Mouse (Mus musculus): ENCODE measurements around the gene Pkd1. TPM values are rescaled to one million over a fixed set of nuclear protein-coding genes. Genes with fewer than 3 reads are reported as not detected.

Gene Pkd1
- total and polyA plus RNA-seq, 3 experiments = 2.8 to 13.4 (median 8.3) TPM

- no peak for DNase-seq (ENCODE audit: extremely low read depth)
- Histone ChIP-seq H3K9ac (ENCODE audit: insufficient read depth, low read depth) (no peak overlapping the region), H3K27ac (ENCODE audit: insufficient read depth, low read depth) (no peak overlapping the region), H3K9me3 (replicated peaks; ENCODE audit: low read length) (no peaks in the 10 kb centered on the region), H3K4me1 (ENCODE audit: control insufficient read depth in 1 of 2, insufficient read depth in 2 of 2) (peaks cover 0 to 12% of the 10 kb centered on the region in 2 experiments; a peak in 2 of 4 replicates), H3K27me3 (replicated peaks) (no peaks in the 10 kb centered on the region), H3K4me3 (replicated peaks in 1 of 3; ENCODE audit: low read depth in 2 of 3, low read length in 2 of 3, poor library complexity in 1 of 3) (no peak overlapping the region), H3K4me2 (ENCODE audit: insufficient read depth, low read depth, poor library complexity, severe bottlenecking) (no peak overlapping the region), H3K36me3 (replicated peaks in 1 of 2; ENCODE audit: control insufficient read depth in 1 of 2, insufficient read depth in 1 of 2, low read length in 1 of 2) (peaks cover 91 to 99% of the 10 kb centered on the region in 2 experiments), H3K79me2 (replicated peaks; ENCODE audit: control insufficient read depth, extremely low read depth, insufficient read depth, poor library complexity, severe bottlenecking) (no peaks in the 10 kb centered on the region)
- dilution Hi-C loops (cut with MboI; ENCODE audit: extremely low pct_ligation_motif_present, extremely low pct_unique_long_range_greater_than_20kb, low sequenced_read_pairs) (no loop called here), in situ Hi-C loops (cut with MboI; ENCODE audit: low pct_ligation_motif_present, low pct_unique_long_range_greater_than_20kb, low sequenced_read_pairs) (loop anchor here (5.0 kb wide), 1 partner anchor 56 kb away; the partner anchor contains the start of gene Slc9a3r2)
- TF ChIP-seq GABPA (IDR thresholded peaks at IDR 0.05; ENCODE audit: insufficient replicate concordance, low read depth, low read length) (no peak), CHD2 (IDR thresholded peaks at IDR 0.05; ENCODE audit: low read length) (no peak), MXI1 (IDR thresholded peaks at IDR 0.05; ENCODE audit: low read depth, low read length) (no peak), SIN3A (IDR thresholded peaks at IDR 0.05; ENCODE audit: low read length) (no peak)
These were observed 46.4 kb downstream of the Pkd1 start for GRCm38 (mm10) chr17:24596073-24596466.

DNA sequence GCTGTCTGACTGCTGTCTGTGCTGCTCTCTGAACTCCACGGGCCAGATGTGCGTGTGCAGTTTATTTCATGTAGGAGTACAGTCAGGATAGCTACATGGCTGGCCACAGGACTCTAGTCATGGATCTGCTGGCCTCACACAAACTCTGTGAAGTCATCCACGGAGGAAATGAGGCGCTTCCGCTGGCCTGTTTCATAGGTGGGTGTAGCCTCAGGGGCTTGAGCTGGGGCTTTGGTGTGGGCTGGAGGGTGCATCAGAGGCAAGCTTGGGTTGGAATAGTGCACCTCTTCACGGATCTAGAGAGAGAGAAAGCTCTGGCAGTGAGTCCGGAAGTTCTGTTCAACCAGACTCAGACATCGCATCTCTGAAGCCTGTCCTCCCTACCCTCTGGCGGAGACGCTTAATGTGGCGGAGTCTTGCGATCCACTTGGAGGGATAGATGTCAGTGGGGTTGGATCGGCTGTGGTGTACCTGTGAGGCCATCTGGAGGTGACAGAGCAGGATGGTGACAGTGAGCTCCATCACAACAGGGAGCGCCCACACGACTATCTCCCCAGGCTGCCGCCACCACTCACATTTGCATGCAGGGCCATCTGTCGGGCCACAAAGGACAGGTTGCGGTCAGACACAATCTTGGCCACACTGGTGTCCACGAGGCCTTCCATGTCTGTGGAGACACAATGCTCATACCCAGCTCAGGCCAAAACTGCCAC is 47.0 kb downstream of the Pkd1 start:
- Histone ChIP-seq H3K4me3 (replicated peaks in 1 of 3; ENCODE audit: low read depth in 2 of 3, low read length in 2 of 3, poor library complexity in 1 of 3) (no peak overlapping the region), H3K4me2 (ENCODE audit: insufficient read depth, low read depth, poor library complexity, severe bottlenecking) (no peak overlapping the region), H3K36me3 (replicated peaks in 1 of 2; ENCODE audit: control insufficient read depth in 1 of 2, insufficient read depth in 1 of 2, low read length in 1 of 2) (peaks cover 91 to 99% of the 10 kb centered on the region in 2 experiments), H3K27ac (ENCODE audit: insufficient read depth, low read depth) (no peak overlapping the region), H3K9me3 (replicated peaks; ENCODE audit: low read length) (no peaks in the 10 kb centered on the region), H3K27me3 (replicated peaks) (no peaks in the 10 kb centered on the region), H3K4me1 (ENCODE audit: control insufficient read depth in 1 of 2, insufficient read depth in 2 of 2) (peaks cover 0 to 17% of the 10 kb centered on the region in 2 experiments; a peak in 2 of 4 replicates), H3K79me2 (replicated peaks; ENCODE audit: control insufficient read depth, extremely low read depth, insufficient read depth, poor library complexity, severe bottlenecking) (no peaks in the 10 kb centered on the region), H3K9ac (ENCODE audit: insufficient read depth, low read depth) (no peak overlapping the region)
- DNase-seq (ENCODE audit: extremely low read depth) = no peak
- TF ChIP-seq MXI1 (IDR thresholded peaks at IDR 0.05; ENCODE audit: low read depth, low read length) (no peak), MAFK (IDR thresholded peaks at IDR 0.05; ENCODE audit: insufficient replicate concordance, low read length) (no peak), EP300 (IDR thresholded peaks at IDR 0.05; ENCODE audit: low read length) (no peak), USF2 (conservative IDR thresholded peaks at IDR 0.05; ENCODE audit: low read depth, low read length) (no peak), ZNF384 (IDR thresholded peaks at IDR 0.05; ENCODE audit: low read depth, low read length) (no peak)
- dilution Hi-C loops (cut with MboI; ENCODE audit: extremely low pct_ligation_motif_present, extremely low pct_unique_long_range_greater_than_20kb, low sequenced_read_pairs) = no loop called here
- in situ Hi-C loops (cut with MboI; ENCODE audit: low pct_ligation_motif_present, low pct_unique_long_range_greater_than_20kb, low sequenced_read_pairs) = loop anchor here (5.0 kb wide), 1 partner anchor 56 kb away; the partner anchor contains the start of gene Slc9a3r2

DNA sequence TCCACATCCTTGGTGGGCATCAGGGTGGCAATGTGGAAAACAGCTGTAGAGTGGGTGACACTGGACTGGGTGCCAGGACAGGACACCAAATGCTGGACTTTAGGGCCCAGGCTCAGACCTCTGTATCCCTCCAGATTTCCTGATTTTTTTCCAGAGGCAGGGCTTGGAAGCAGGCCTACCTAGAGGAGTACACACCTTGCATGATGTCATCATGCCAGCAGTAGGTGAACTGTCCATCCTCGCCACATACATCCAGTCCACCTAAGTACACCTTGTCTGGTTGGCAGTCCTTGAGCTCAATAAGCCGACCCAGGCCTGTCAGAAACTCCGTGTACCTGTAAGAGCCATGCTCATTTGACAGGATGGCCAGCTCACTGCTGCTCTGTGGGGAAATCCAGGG is 48.4 kb downstream of the Pkd1 start:
- TF ChIP-seq CTCF (conservative IDR thresholded peaks at IDR 0.05 in 1 of 2, IDR thresholded peaks at IDR 0.05 in 1 of 2; ENCODE audit: low read depth in 2 of 2, low read length in 2 of 2) = no peak
- no peak for TF ChIP-seq ZNF384 (IDR thresholded peaks at IDR 0.05; ENCODE audit: low read depth, low read length)
- TF ChIP-seq EP300 (IDR thresholded peaks at IDR 0.05; ENCODE audit: low read length) = no peak
- no peak for TF ChIP-seq JUND (conservative IDR thresholded peaks at IDR 0.05; ENCODE audit: low read depth, low read length)
- no peak for TF ChIP-seq USF1 (IDR thresholded peaks at IDR 0.05; ENCODE audit: low read depth, low read length)
- TF ChIP-seq E2F4 (IDR thresholded peaks at IDR 0.05; ENCODE audit: insufficient replicate concordance, low read depth, low read length) = no peak
- TF ChIP-seq CHD2 (IDR thresholded peaks at IDR 0.05; ENCODE audit: low read length) = no peak
- TF ChIP-seq NRF1 (IDR thresholded peaks at IDR 0.05; ENCODE audit: low read depth, low read length) = no peak
- no peak for TF ChIP-seq SIN3A (IDR thresholded peaks at IDR 0.05; ENCODE audit: low read length)
- no peak for TF ChIP-seq ZKSCAN1 (IDR thresholded peaks at IDR 0.05; ENCODE audit: borderline replicate concordance, low read depth, low read length)
- TF ChIP-seq TBP (conservative IDR thresholded peaks at IDR 0.05; ENCODE audit: low read depth, low read length) = no peak
- no peak for TF ChIP-seq UBTF (IDR thresholded peaks at IDR 0.05; ENCODE audit: low read depth, low read length)
- TF ChIP-seq RAD21 (IDR thresholded peaks at IDR 0.05; ENCODE audit: low read depth, low read length) = no peak
- no peak for TF ChIP-seq MAFK (IDR thresholded peaks at IDR 0.05; ENCODE audit: insufficient replicate concordance, low read length)
- no peak for TF ChIP-seq RCOR1 (conservative IDR thresholded peaks at IDR 0.05; ENCODE audit: low read depth, low read length)
- no peak overlapping the region for H3K9ac ChIP-seq (ENCODE audit: insufficient read depth, low read depth)
- peaks cover 95 to 100% of the 10 kb centered on the region in 2 experiments for H3K36me3 ChIP-seq (replicated peaks in 1 of 2; ENCODE audit: control insufficient read depth in 1 of 2, insufficient read depth in 1 of 2, low read length in 1 of 2)
- peaks cover 0 to 16% of the 10 kb centered on the region in 2 experiments; a peak in 2 of 4 replicates for H3K4me1 ChIP-seq (ENCODE audit: control insufficient read depth in 1 of 2, insufficient read depth in 2 of 2)
- no peak overlapping the region for H3K4me2 ChIP-seq (ENCODE audit: insufficient read depth, low read depth, poor library complexity, severe bottlenecking)
- DNase-seq (ENCODE audit: extremely low read depth) = no peak
- H3K79me2 ChIP-seq (replicated peaks; ENCODE audit: control insufficient read depth, extremely low read depth, insufficient read depth, poor library complexity, severe bottlenecking) = no peaks in the 10 kb centered on the region
- H3K4me3 ChIP-seq (replicated peaks in 1 of 3; ENCODE audit: low read depth in 2 of 3, low read length in 2 of 3, poor library complexity in 1 of 3) = no peak overlapping the region
- H3K27me3 ChIP-seq (replicated peaks) = no peaks in the 10 kb centered on the region
- no peaks in the 10 kb centered on the region for H3K9me3 ChIP-seq (replicated peaks; ENCODE audit: low read length)
- dilution Hi-C loops (cut with MboI; ENCODE audit: extremely low pct_ligation_motif_present, extremely low pct_unique_long_range_greater_than_20kb, low sequenced_read_pairs) (no loop called here), in situ Hi-C loops (cut with MboI; ENCODE audit: low pct_ligation_motif_present, low pct_unique_long_range_greater_than_20kb, low sequenced_read_pairs) (loop anchor here (5.0 kb wide), 1 partner anchor 54 kb away; the partner anchor contains the start of gene Slc9a3r2)
- H3K27ac ChIP-seq (ENCODE audit: insufficient read depth, low read depth) = no peak overlapping the region
